Mouse (Mus musculus): ENCODE results near the gene Hacd2. TPM values are rescaled to one million over a fixed set of nuclear protein-coding genes. Genes with fewer than 3 reads are reported as not detected.

Hacd2 gene
- polyA plus RNA-seq, 1 experiment from 2014 or later: 82.4 TPM

DNA sequence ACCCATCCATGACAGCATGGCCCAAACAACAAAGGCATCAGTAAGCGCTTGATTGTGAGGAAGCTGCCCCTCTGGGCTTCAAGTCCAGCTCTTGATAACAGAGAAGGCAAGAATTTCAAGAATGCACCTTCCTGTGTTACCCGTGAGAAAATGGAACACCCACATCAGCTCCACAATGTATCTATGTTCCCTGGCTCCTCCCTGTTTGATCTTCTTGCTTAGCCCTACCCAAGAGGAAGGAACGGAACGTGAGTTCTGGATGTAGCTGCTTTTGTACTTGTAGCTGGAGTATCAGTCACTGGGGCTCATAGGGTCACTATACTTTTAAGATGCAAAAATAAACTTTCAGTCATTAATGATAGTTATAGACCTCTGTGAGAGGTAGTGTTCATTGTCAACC, 98.4 kb downstream of the Hacd2 start:
- H3K27ac ChIP-seq: no peak overlapping the region
- no peaks in the 10 kb centered on the region for H3K36me3 ChIP-seq
- H3K4me1 ChIP-seq (replicated peaks): no peaks in the 10 kb centered on the region
- no peak for DNase-seq
- no peak for ATAC-seq (ENCODE audit: low read depth)
- H3K9ac ChIP-seq: no peak overlapping the region
- H3K27me3 ChIP-seq: no peaks in the 10 kb centered on the region
- WGBS (ENCODE audit: insufficient replicate concordance): 64% methylated on average over 4 of the region's 4 CpGs
- no peak overlapping the region for H3K4me3 ChIP-seq (replicated peaks)
- no peak overlapping the region for H3K4me2 ChIP-seq
- H3K9me3 ChIP-seq (replicated peaks): peaks cover 4% of the 10 kb centered on the region; the same call in 1 of the 2 replicates

GRCm38 (mm10) chr16:35127270-35127669, 105.0 kb downstream of the Hacd2 start:
- H3K4me2 ChIP-seq: no peak overlapping the region
- H3K9ac ChIP-seq: no peak overlapping the region
- no peak overlapping the region for H3K27ac ChIP-seq
- ATAC-seq (ENCODE audit: low read depth): no peak
- H3K27me3 ChIP-seq: no peaks in the 10 kb centered on the region
- no peaks in the 10 kb centered on the region for H3K9me3 ChIP-seq (replicated peaks)
- WGBS (ENCODE audit: insufficient replicate concordance): 65% methylated on average over 5 of the region's 5 CpGs
- DNase-seq: no peak
- H3K4me3 ChIP-seq (replicated peaks): no peak overlapping the region
- no peaks in the 10 kb centered on the region for H3K4me1 ChIP-seq (replicated peaks)
- H3K36me3 ChIP-seq: no peaks in the 10 kb centered on the region

GRCm38 (mm10) chr16:35130172-35130571, 107.9 kb downstream of the Hacd2 start:
- H3K4me2 ChIP-seq: no peak overlapping the region
- no peak overlapping the region for H3K4me3 ChIP-seq (replicated peaks)
- no peaks in the 10 kb centered on the region for H3K27me3 ChIP-seq
- H3K4me1 ChIP-seq (replicated peaks): no peaks in the 10 kb centered on the region
- H3K36me3 ChIP-seq: no peaks in the 10 kb centered on the region
- no peaks in the 10 kb centered on the region for H3K9me3 ChIP-seq (replicated peaks)
- H3K27ac ChIP-seq: no peak overlapping the region
- DNase-seq (no peak), ATAC-seq (ENCODE audit: low read depth) (no peak)
- no peak overlapping the region for H3K9ac ChIP-seq
- 38% methylated on average over 3 of the region's 3 CpGs for WGBS (ENCODE audit: insufficient replicate concordance)

DNA sequence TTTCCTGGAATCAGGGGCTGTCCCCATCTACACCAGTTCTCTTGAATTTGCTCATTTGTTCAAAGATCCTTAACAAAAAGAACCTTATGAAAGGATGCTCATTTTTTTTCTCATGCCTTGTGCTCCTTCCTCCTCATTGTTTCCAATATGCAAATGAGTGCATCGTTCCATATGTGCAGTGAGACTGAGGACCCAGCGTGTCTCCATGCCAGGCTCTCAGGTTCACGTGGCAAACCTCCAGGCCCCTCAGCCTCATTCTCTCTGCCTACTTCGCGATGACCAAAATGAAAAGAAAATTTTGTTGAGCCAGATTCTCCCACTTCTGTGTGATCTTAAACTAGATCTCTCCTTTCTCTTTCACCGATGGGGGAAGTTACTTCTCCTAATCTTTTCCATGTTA, 117.2 kb downstream of the Hacd2 start:
- WGBS (ENCODE audit: insufficient replicate concordance): 58% methylated on average over 6 of the region's 6 CpGs
- H3K4me2 ChIP-seq: no peak overlapping the region
- no peaks in the 10 kb centered on the region for H3K27me3 ChIP-seq
- 0 out of 2 replicates have a peak, but pooled peaks cover 2% of the 10 kb centered on the region for H3K4me1 ChIP-seq (replicated peaks)
- no peaks in the 10 kb centered on the region for H3K9me3 ChIP-seq (replicated peaks)
- H3K27ac ChIP-seq: no peak overlapping the region
- H3K36me3 ChIP-seq: no peaks in the 10 kb centered on the region
- H3K9ac ChIP-seq: no peak overlapping the region
- no peak overlapping the region for H3K4me3 ChIP-seq (replicated peaks)
- DNase-seq: no peak
- ATAC-seq (ENCODE audit: low read depth): no peak

- Histone ChIP-seq H3K36me3 (no peaks in the 10 kb centered on the region), H3K27ac (no peak overlapping the region), H3K9me3 (replicated peaks) (no peaks in the 10 kb centered on the region), H3K4me2 (no peak overlapping the region), H3K27me3 (no peaks in the 10 kb centered on the region), H3K4me3 (replicated peaks) (no peak overlapping the region), H3K9ac (no peak overlapping the region), H3K4me1 (replicated peaks) (0 out of 2 replicates have a peak, but pooled peaks cover 2% of the 10 kb centered on the region)
- ATAC-seq (ENCODE audit: low read depth) (no peak), DNase-seq (no peak)
- 39% methylated on average over 11 of the region's 11 CpGs for WGBS (ENCODE audit: insufficient replicate concordance)
Observed at GRCm38 (mm10) chr16:35139873-35140619, 117.8 kb downstream of the Hacd2 start.

GRCm38 (mm10) chr16:35140620-35140975, 118.4 kb downstream of the Hacd2 start:
- no peaks in the 10 kb centered on the region for H3K27me3 ChIP-seq
- H3K4me2 ChIP-seq: no peak overlapping the region
- H3K4me1 ChIP-seq (replicated peaks): 0 out of 2 replicates have a peak, but pooled peaks cover 2% of the 10 kb centered on the region
- no peak for ATAC-seq (ENCODE audit: low read depth)
- no peaks in the 10 kb centered on the region for H3K36me3 ChIP-seq
- no peak for DNase-seq
- no peaks in the 10 kb centered on the region for H3K9me3 ChIP-seq (replicated peaks)
- WGBS (ENCODE audit: insufficient replicate concordance): 57% methylated on average over 9 of the region's 9 CpGs
- H3K9ac ChIP-seq: no peak overlapping the region
- H3K27ac ChIP-seq: no peak overlapping the region
- no peak overlapping the region for H3K4me3 ChIP-seq (replicated peaks)

GRCm38 (mm10) chr16:35141839-35142238, 119.6 kb downstream of the Hacd2 start:
- Histone ChIP-seq H3K27ac (no peak overlapping the region), H3K4me1 (replicated peaks) (0 out of 2 replicates have a peak, but pooled peaks cover 2% of the 10 kb centered on the region), H3K9ac (no peak overlapping the region), H3K4me2 (no peak overlapping the region), H3K4me3 (replicated peaks) (no peak overlapping the region), H3K9me3 (replicated peaks) (no peaks in the 10 kb centered on the region), H3K36me3 (no peaks in the 10 kb centered on the region), H3K27me3 (0 out of 2 replicates have a peak, but pooled peaks cover 3% of the 10 kb centered on the region)
- DNase-seq: no peak
- no peak for ATAC-seq (ENCODE audit: low read depth)
- 68% methylated on average over 8 of the region's 8 CpGs for WGBS (ENCODE audit: insufficient replicate concordance)

DNA sequence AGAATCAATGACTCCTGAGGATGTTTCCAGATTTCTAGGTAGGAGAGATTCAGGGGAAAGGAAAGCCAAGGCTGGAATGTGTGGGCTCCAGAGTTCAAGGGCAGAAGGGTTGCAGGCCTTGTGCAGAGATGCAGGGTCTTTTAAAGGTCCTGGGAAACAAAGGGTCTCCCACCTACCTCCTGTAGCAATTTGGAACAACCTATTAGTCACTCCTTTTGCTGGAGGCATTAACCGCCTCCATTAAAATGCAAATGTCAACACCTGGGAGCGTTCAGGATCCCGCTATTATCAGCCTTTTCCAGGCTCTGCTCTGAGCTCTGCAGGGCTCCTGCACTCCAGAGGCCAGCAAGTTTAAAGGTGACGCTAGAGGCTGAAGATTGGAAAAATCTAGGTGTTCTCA, 123.9 kb downstream of the Hacd2 start:
- DNase-seq: no peak
- no peak for ATAC-seq (ENCODE audit: low read depth)
- Histone ChIP-seq H3K4me1 (replicated peaks) (no peaks in the 10 kb centered on the region), H3K9ac (no peak overlapping the region), H3K4me3 (replicated peaks) (no peak overlapping the region), H3K4me2 (no peak overlapping the region), H3K27ac (no peak overlapping the region), H3K9me3 (replicated peaks) (no peaks in the 10 kb centered on the region), H3K36me3 (no peaks in the 10 kb centered on the region), H3K27me3 (peaks cover 15% of the 10 kb centered on the region)
- 17% methylated on average over 4 of the region's 4 CpGs for WGBS (ENCODE audit: insufficient replicate concordance)

DNA sequence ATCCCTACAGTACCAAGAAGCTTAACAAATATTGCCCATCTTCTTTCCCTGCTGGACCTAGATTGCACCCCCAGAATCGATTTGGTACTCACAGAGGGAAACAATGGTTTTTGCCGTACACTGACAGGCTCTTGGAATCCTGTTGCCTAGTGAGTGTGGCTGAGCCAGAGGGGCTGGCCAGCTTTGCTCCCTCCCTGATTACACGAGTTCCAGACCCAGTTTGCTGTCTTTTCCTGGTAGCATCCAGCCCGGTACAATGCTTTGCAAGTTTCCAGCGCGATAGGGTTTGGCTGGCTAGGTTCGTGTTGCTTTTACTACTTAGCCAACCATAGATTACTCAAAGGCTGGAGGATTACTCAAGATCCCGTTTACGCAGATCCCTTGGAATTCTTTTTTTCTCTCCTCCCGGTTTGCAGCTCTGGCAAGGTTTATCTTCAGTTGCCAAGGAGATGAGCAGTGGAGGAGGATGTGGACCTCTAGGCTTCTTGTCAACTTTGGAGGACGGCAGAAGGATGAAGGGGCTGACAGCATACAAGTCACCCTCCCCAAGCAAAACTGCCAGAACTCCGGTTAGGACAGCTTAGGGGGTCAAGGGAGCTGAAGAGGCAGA, 131.0 kb downstream of the Hacd2 start:
- H3K4me1 ChIP-seq (replicated peaks): peaks cover 15% of the 10 kb centered on the region
- no peak overlapping the region for H3K4me2 ChIP-seq
- no peak overlapping the region for H3K9ac ChIP-seq
- no peaks in the 10 kb centered on the region for H3K36me3 ChIP-seq
- no peak overlapping the region for H3K27ac ChIP-seq
- H3K9me3 ChIP-seq (replicated peaks): no peaks in the 10 kb centered on the region
- H3K27me3 ChIP-seq: peaks cover 79% of the 10 kb centered on the region
- WGBS (ENCODE audit: insufficient replicate concordance): 7% methylated on average over 12 of the region's 12 CpGs
- ATAC-seq (ENCODE audit: low read depth) (no peak), DNase-seq (no peak)
- H3K4me3 ChIP-seq (replicated peaks): no peak overlapping the region

DNA sequence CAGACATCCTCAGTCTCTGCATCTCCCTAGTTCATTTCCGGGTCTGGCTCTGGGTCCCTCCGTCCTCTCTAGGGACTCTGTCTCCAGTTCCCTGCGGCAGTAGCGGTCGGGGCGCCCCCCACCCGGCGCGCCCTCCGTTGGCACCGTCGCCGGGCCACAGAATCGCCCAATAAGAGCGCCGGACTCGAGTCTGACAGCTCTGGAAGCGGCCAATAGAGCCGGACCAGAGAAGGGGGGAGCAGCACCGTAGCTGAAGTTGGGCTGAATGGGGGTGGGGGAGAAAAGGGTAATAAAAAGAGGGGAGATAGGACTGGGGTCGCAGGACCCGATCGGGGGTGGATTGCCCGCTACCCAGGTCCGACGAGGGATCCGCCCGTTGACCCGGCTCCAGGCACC, 132.0 kb downstream of the Hacd2 start:
- no peak overlapping the region for H3K9ac ChIP-seq
- peak overlapping the region; percentile 69 for H3K4me2 ChIP-seq
- no peaks in the 10 kb centered on the region for H3K9me3 ChIP-seq (replicated peaks)
- ATAC-seq (ENCODE audit: low read depth): no peak
- peak overlapping the region; percentile 53 for H3K4me3 ChIP-seq (replicated peaks)
- no peak overlapping the region for H3K27ac ChIP-seq
- H3K36me3 ChIP-seq: no peaks in the 10 kb centered on the region
- peaks cover 89% of the 10 kb centered on the region for H3K27me3 ChIP-seq
- 2% methylated on average over 29 of the region's 29 CpGs for WGBS (ENCODE audit: insufficient replicate concordance)
- DNase-seq: no peak
- peaks cover 15% of the 10 kb centered on the region for H3K4me1 ChIP-seq (replicated peaks)

DNA sequence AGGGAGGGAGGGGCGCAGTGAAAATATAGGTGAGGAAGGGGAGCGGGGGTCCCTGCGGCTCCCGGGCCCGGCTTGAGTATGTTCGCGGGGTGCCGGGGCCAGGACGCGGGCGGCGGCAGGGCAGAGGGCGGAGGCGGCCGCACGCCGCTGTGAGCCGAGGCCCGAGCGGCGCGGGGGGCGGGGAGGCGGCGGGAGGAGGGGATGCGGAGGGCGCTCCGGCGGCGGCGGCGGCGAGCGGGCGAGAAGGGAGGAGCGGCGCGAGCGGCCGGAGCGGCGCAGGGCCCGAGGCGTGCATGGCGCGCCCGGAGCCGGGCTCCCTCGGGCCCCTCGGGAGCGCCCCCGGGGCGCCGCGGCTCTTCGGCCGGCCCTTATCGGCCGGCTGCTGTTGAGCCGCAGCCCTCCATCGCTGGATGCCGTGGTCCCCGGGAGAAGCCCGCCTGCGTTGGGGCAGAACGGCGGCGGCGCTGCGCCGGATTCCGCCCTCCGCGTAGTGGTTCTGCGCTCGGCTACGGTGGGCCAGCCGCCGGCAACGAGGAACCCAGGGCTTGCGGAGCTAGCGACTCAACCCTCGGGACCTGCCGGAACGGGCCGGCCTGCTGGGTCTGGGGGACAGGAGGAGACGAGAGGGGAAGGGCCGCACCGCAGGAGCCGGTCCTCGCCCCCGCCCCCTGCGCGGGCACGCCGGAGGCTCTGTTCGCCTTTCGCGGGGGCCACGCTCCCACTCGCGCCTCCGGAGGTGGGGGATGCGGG, 132.6 kb downstream of the Hacd2 start, which contains the start of gene Adcy5:
Gene Adcy5, plus strand, starts transcription at position 237 of the 750 bp plus-strand sequence.
- ATAC-seq (ENCODE audit: low read depth): no peak
- H3K36me3 ChIP-seq: no peaks in the 10 kb centered on the region
- H3K27me3 ChIP-seq: peaks cover 94% of the 10 kb centered on the region
- no peak within 1 kb of the TSS for H3K27ac ChIP-seq
- peak within 1 kb of the TSS; percentile 53; the same call in 1 of the 2 replicates for H3K9ac ChIP-seq
- DNase-seq: no peak
- no peaks in the 10 kb centered on the region for H3K9me3 ChIP-seq (replicated peaks)
- peak within 1 kb of the TSS; percentile 69 for H3K4me2 ChIP-seq
- peak within 1 kb of the TSS; percentile 53 for H3K4me3 ChIP-seq (replicated peaks)
- WGBS (ENCODE audit: insufficient replicate concordance): under 1% methylated on average over 74 of the region's 104 CpGs
- H3K4me1 ChIP-seq (replicated peaks): peaks cover 15% of the 10 kb centered on the region
